Mouse (Mus musculus) right cerebral cortex, postnatal 10 days (tissue): ENCODE measurements at regions not wholly inside any gene's neighbourhood (a gene's known extent, or its start where the extent isn't known, plus 50 kb on each side); places are given as distances from the start of the nearest gene placed in this dataset.
A peak's percentile ranks its signal among the peaks of the same experiment; 100 is the strongest.

Source experiments
- DNase-seq, 2 experiments: peaks; one replicate each; pipeline ENCODE4 v3.0.0; 2021; ENCODE audit warnings: low spot score in 2 of 2

- DNase-seq = no peak
Measured at GRCm38 (mm10) chr8:127809203-127810155, 548.9 kb upstream of the Nrp1 start.

- no peak for DNase-seq
Measured at GRCm38 (mm10) chr8:127811338-127811737, 547.1 kb upstream of the Nrp1 start.

- no peak for DNase-seq
Measured at GRCm38 (mm10) chr8:127814785-127815523, 543.5 kb upstream of the Nrp1 start.

GRCm38 (mm10) chr8:127820741-127821170 is 537.6 kb upstream of the Nrp1 start:
- no peak for DNase-seq

GRCm38 (mm10) chr8:127821646-127822045 is 536.8 kb upstream of the Nrp1 start:
- no peak for DNase-seq

GRCm38 (mm10) chr8:127825041-127825440 is 533.4 kb upstream of the Nrp1 start:
- DNase-seq = no peak

- no peak for DNase-seq
Measured at GRCm38 (mm10) chr8:127827826-127828225, 530.6 kb upstream of the Nrp1 start.

- DNase-seq = no peak
Measured at GRCm38 (mm10) chr8:127829659-127830058, 528.7 kb upstream of the Nrp1 start.

- DNase-seq = no peak
Measured at GRCm38 (mm10) chr8:127834006-127834405, 524.4 kb upstream of the Nrp1 start.

GRCm38 (mm10) chr8:127836410-127837206 is 521.8 kb upstream of the Nrp1 start:
- no peak for DNase-seq

GRCm38 (mm10) chr8:127838311-127838710 is 520.1 kb upstream of the Nrp1 start:
- DNase-seq = no peak

GRCm38 (mm10) chr8:127847332-127848018 is 510.9 kb upstream of the Nrp1 start:
- DNase-seq = no peak

- DNase-seq = no peak
Measured at GRCm38 (mm10) chr8:127849926-127850325, 508.5 kb upstream of the Nrp1 start.

GRCm38 (mm10) chr8:127855653-127856300 is 502.6 kb upstream of the Nrp1 start:
- DNase-seq = peak; percentile 22

- no peak for DNase-seq
Measured at GRCm38 (mm10) chr8:127856351-127857135, 501.9 kb upstream of the Nrp1 start.

- no peak for DNase-seq
Measured at GRCm38 (mm10) chr8:127859036-127859435, 499.4 kb upstream of the Nrp1 start.

GRCm38 (mm10) chr8:127860376-127860775 is 498.0 kb upstream of the Nrp1 start:
- no peak for DNase-seq

- DNase-seq = no peak
Measured at GRCm38 (mm10) chr8:127860891-127861290, 497.5 kb upstream of the Nrp1 start.

- DNase-seq = no peak
Measured at GRCm38 (mm10) chr8:127884641-127885040, 473.8 kb upstream of the Nrp1 start.

GRCm38 (mm10) chr8:127885211-127885610 is 473.2 kb upstream of the Nrp1 start:
- DNase-seq = no peak
